Mouse (Mus musculus): ENCODE data around the gene Sdhaf1. TPM values are rescaled to one million over a fixed set of nuclear protein-coding genes. Genes with fewer than 3 reads are reported as not detected.

Sdhaf1 gene
- polyA plus RNA-seq, 1 experiment = 14.2 TPM

- TF ChIP-seq POLR2A (IDR thresholded peaks at IDR 0.05; ENCODE audit: borderline replicate concordance, extremely low read depth, low read depth, low read length) (no peak), CTCF (IDR thresholded peaks at IDR 0.05; ENCODE audit: insufficient read depth, low read length) (peak; percentile 34)
- 2% methylated on average over 30 of the region's 30 CpGs for WGBS
- DNase-seq = no peak
- H3K4me3 ChIP-seq (replicated peaks; ENCODE audit: extremely low read depth, low read depth, low read length) = no peak overlapping the region
- no peaks in the 10 kb centered on the region for H3K4me1 ChIP-seq (ENCODE audit: control insufficient read depth, insufficient read depth, low read length)
Observed at GRCm38 (mm10) chr7:30347828-30348227, 24.1 kb upstream of the Sdhaf1 start.

- no peaks in the 10 kb centered on the region for H3K4me1 ChIP-seq (ENCODE audit: control insufficient read depth, insufficient read depth, low read length)
- peak; percentile 56 for DNase-seq
- 25% methylated on average over 21 of the region's 21 CpGs for WGBS
- H3K4me3 ChIP-seq (replicated peaks; ENCODE audit: extremely low read depth, low read depth, low read length) = no peak overlapping the region
- TF ChIP-seq POLR2A (IDR thresholded peaks at IDR 0.05; ENCODE audit: borderline replicate concordance, extremely low read depth, low read depth, low read length) = no peak
- no peak for TF ChIP-seq CTCF (IDR thresholded peaks at IDR 0.05; ENCODE audit: insufficient read depth, low read length)
Observed at GRCm38 (mm10) chr7:30346635-30347379, 23.1 kb upstream of the Sdhaf1 start.

- WGBS = 60% methylated on average over 5 of the region's 5 CpGs
- Histone ChIP-seq H3K4me1 (ENCODE audit: control insufficient read depth, insufficient read depth, low read length) (no peaks in the 10 kb centered on the region), H3K4me3 (replicated peaks; ENCODE audit: extremely low read depth, low read depth, low read length) (no peak overlapping the region)
- TF ChIP-seq CTCF (IDR thresholded peaks at IDR 0.05; ENCODE audit: insufficient read depth, low read length) (no peak), POLR2A (IDR thresholded peaks at IDR 0.05; ENCODE audit: borderline replicate concordance, extremely low read depth, low read depth, low read length) (no peak)
- no peak for DNase-seq
Observed at GRCm38 (mm10) chr7:30339432-30340109, 15.9 kb upstream of the Sdhaf1 start.

- H3K4me1 ChIP-seq (ENCODE audit: control insufficient read depth, insufficient read depth, low read length) = no peaks in the 10 kb centered on the region; the same call in 1 of the 2 replicates
- peak; percentile 68 for DNase-seq
- no peak overlapping the region for H3K4me3 ChIP-seq (replicated peaks; ENCODE audit: extremely low read depth, low read depth, low read length)
- no peak for TF ChIP-seq POLR2A (IDR thresholded peaks at IDR 0.05; ENCODE audit: borderline replicate concordance, extremely low read depth, low read depth, low read length)
- TF ChIP-seq CTCF (IDR thresholded peaks at IDR 0.05; ENCODE audit: insufficient read depth, low read length) = peak; percentile 88
- 4% methylated on average over 9 of the region's 9 CpGs for WGBS
Observed at GRCm38 (mm10) chr7:30336384-30336783, 12.7 kb upstream of the Sdhaf1 start.

GRCm38 (mm10) chr7:30335688-30336087 is 12.0 kb upstream of the Sdhaf1 start:
- H3K4me1 ChIP-seq (ENCODE audit: control insufficient read depth, insufficient read depth, low read length) = no peaks in the 10 kb centered on the region; the same call in 1 of the 2 replicates
- 78% methylated on average over 6 of the region's 6 CpGs for WGBS
- DNase-seq = no peak
- H3K4me3 ChIP-seq (replicated peaks; ENCODE audit: extremely low read depth, low read depth, low read length) = no peak overlapping the region
- TF ChIP-seq POLR2A (IDR thresholded peaks at IDR 0.05; ENCODE audit: borderline replicate concordance, extremely low read depth, low read depth, low read length) = no peak
- TF ChIP-seq CTCF (IDR thresholded peaks at IDR 0.05; ENCODE audit: insufficient read depth, low read length) = no peak

GRCm38 (mm10) chr7:30334563-30334962 is 10.9 kb upstream of the Sdhaf1 start:
- TF ChIP-seq CTCF (IDR thresholded peaks at IDR 0.05; ENCODE audit: insufficient read depth, low read length) (no peak), POLR2A (IDR thresholded peaks at IDR 0.05; ENCODE audit: borderline replicate concordance, extremely low read depth, low read depth, low read length) (no peak)
- 64% methylated on average over 5 of the region's 5 CpGs for WGBS
- no peaks in the 10 kb centered on the region; the same call in 1 of the 2 replicates for H3K4me1 ChIP-seq (ENCODE audit: control insufficient read depth, insufficient read depth, low read length)
- no peak for DNase-seq
- H3K4me3 ChIP-seq (replicated peaks; ENCODE audit: extremely low read depth, low read depth, low read length) = no peak overlapping the region

- Histone ChIP-seq H3K4me3 (replicated peaks; ENCODE audit: extremely low read depth, low read depth, low read length) (no peak overlapping the region), H3K4me1 (ENCODE audit: control insufficient read depth, insufficient read depth, low read length) (no peaks in the 10 kb centered on the region; the same call in 1 of the 2 replicates)
- 3% methylated on average over 4 of the region's 4 CpGs for WGBS
- DNase-seq = peak; percentile 19
- TF ChIP-seq POLR2A (IDR thresholded peaks at IDR 0.05; ENCODE audit: borderline replicate concordance, extremely low read depth, low read depth, low read length) (no peak), CTCF (IDR thresholded peaks at IDR 0.05; ENCODE audit: insufficient read depth, low read length) (no peak)
Observed at GRCm38 (mm10) chr7:30333436-30333835, 9.7 kb upstream of the Sdhaf1 start.

- WGBS = 47% methylated on average over 18 of the region's 18 CpGs
- H3K4me3 ChIP-seq (replicated peaks; ENCODE audit: extremely low read depth, low read depth, low read length) = no peak overlapping the region
- TF ChIP-seq POLR2A (IDR thresholded peaks at IDR 0.05; ENCODE audit: borderline replicate concordance, extremely low read depth, low read depth, low read length) (no peak), CTCF (IDR thresholded peaks at IDR 0.05; ENCODE audit: insufficient read depth, low read length) (no peak)
- no peak for DNase-seq
- H3K4me1 ChIP-seq (ENCODE audit: control insufficient read depth, insufficient read depth, low read length) = no peaks in the 10 kb centered on the region; the same call in none of the 2 replicates
Observed at GRCm38 (mm10) chr7:30332622-30333259, 9.0 kb upstream of the Sdhaf1 start.

- H3K4me3 ChIP-seq (replicated peaks; ENCODE audit: extremely low read depth, low read depth, low read length) = no peak overlapping the region
- WGBS = 11% methylated on average over 13 of the region's 13 CpGs
- no peaks in the 10 kb centered on the region; the same call in none of the 2 replicates for H3K4me1 ChIP-seq (ENCODE audit: control insufficient read depth, insufficient read depth, low read length)
- peak; percentile 40 for DNase-seq
- TF ChIP-seq CTCF (IDR thresholded peaks at IDR 0.05; ENCODE audit: insufficient read depth, low read length) (peak; percentile 84), POLR2A (IDR thresholded peaks at IDR 0.05; ENCODE audit: borderline replicate concordance, extremely low read depth, low read depth, low read length) (no peak)
Observed at GRCm38 (mm10) chr7:30331887-30332286, 8.2 kb upstream of the Sdhaf1 start.
